Mouse (Mus musculus) thymus, postnatal 0 days (tissue): ENCODE data around the gene Unc79. TPM values are rescaled to one million over a fixed set of nuclear protein-coding genes. Genes with fewer than 3 reads are reported as not detected.

Source experiments
- DNase-seq: peaks from one replicate; pipeline ENCODE4 v3.0.0-alpha.2; 2015; ENCODE audit warnings: low spot score
- polyA plus RNA-seq: library from polyadenylated mRNA; unstranded; fragments of >200 nt; fragmentation: Nextera tagmentation; extraction: Ambion mirVana; gene quantifications from 2 replicates; pipeline ENCODE4 v1.2.1, GENCODE M21; 2015

Gene Unc79
- polyA plus RNA-seq = 1.1 and 1.7 TPM in 2 replicates

GRCm38 (mm10) chr12:102948778-102949394, at the start of gene Unc79:
Gene Unc79, plus strand, starts transcription at chr12:102948859.
- DNase-seq = no peak

GRCm38 (mm10) chr12:102899091-102899490, 49.6 kb upstream of the Unc79 start, which contains the start of gene Cox8c:
Gene Cox8c, plus strand, starts transcription at chr12:102899316.
- no peak for DNase-seq

- DNase-seq = no peak
Measured at GRCm38 (mm10) chr12:102908191-102908590, 40.5 kb upstream of the Unc79 start.

- DNase-seq = no peak
Measured at GRCm38 (mm10) chr12:102916073-102916472, 32.6 kb upstream of the Unc79 start.

- no peak for DNase-seq
Measured at GRCm38 (mm10) chr12:102929764-102930163, 18.9 kb upstream of the Unc79 start.

- DNase-seq = no peak
Measured at GRCm38 (mm10) chr12:102930335-102930734, 18.3 kb upstream of the Unc79 start.

- DNase-seq = no peak
Measured at GRCm38 (mm10) chr12:102930789-102931188, 17.9 kb upstream of the Unc79 start.

GRCm38 (mm10) chr12:102935892-102936291, 12.8 kb upstream of the Unc79 start:
- no peak for DNase-seq

- DNase-seq = no peak
Measured at GRCm38 (mm10) chr12:102945571-102945970, 3.1 kb upstream of the Unc79 start.

GRCm38 (mm10) chr12:102947826-102948225, 833 bp upstream of the Unc79 start:
- no peak for DNase-seq

- no peak for DNase-seq
Measured at GRCm38 (mm10) chr12:102949395-102950208, 943 bp downstream of the Unc79 start.

GRCm38 (mm10) chr12:102960051-102960775, 11.6 kb downstream of the Unc79 start:
- no peak for DNase-seq

- no peak for DNase-seq
Measured at GRCm38 (mm10) chr12:102961066-102961465, 12.4 kb downstream of the Unc79 start.

GRCm38 (mm10) chr12:102964486-102964885, 15.8 kb downstream of the Unc79 start:
- DNase-seq = no peak

GRCm38 (mm10) chr12:102980584-102980983, 31.9 kb downstream of the Unc79 start:
- DNase-seq = no peak

- no peak for DNase-seq
Measured at GRCm38 (mm10) chr12:102981543-102981942, 32.9 kb downstream of the Unc79 start.

GRCm38 (mm10) chr12:102985401-102985800, 36.7 kb downstream of the Unc79 start:
- no peak for DNase-seq

GRCm38 (mm10) chr12:102987736-102988135, 39.1 kb downstream of the Unc79 start:
- no peak for DNase-seq

GRCm38 (mm10) chr12:103008491-103008890, 59.8 kb downstream of the Unc79 start:
- DNase-seq = no peak

GRCm38 (mm10) chr12:103018161-103018560, 69.5 kb downstream of the Unc79 start:
- DNase-seq = no peak

GRCm38 (mm10) chr12:103036692-103037091, 88.0 kb downstream of the Unc79 start:
- no peak for DNase-seq

GRCm38 (mm10) chr12:103039332-103039731, 90.7 kb downstream of the Unc79 start:
- DNase-seq = no peak
